Mouse (Mus musculus): ENCODE measurements around the gene Gm17657. TPM values are rescaled to one million over a fixed set of nuclear protein-coding genes. Genes with fewer than 3 reads are reported as not detected.

Gene Gm17657
- total RNA-seq, 1 experiment: 18.3 TPM

DNA sequence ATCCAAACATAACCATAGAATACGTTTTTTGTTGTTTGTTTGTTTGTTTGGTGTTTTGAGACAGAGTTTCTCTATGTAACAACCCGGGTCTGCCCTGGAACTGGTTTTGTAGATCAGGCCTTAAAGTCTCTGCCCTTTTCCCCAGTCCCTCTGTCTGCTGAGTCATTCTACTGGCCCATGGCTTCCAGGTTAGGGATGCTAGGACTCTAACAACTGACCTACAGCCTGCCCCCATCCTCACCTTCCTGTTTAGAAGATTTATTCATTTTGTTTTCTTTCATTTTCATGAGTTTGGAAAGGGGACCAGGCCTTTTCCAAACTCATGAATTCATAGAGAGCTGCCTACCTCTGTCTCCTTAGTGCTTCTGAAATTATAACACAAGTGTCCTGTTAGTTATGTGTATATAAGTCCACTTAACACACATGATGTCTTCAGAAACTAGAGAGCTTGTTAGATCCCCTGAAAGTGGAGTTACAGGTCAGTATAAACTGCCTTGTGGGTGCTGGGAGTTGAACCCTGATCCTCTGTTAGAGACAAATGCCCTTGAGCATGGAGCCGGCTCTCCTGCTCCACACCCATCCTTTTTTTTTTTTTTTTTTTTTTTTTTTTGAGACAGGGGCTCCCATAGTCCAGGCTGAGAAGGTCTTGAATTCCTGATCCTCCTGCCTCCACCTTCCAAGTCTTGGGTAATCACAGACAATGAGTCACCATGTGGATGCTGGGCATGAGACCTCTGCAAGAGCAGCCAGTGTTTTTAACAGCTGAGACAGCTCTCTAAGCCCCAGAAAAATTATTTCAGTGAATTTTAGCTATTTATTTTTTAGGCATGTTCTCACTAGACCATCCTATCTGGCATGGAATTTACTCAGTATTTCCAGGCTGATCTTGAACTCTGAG lies 63.9 kb downstream of the Gm17657 start:
- no peak overlapping the region for H3K4me3 ChIP-seq (ENCODE audit: insufficient read depth in 1 of 2, low read depth in 1 of 2, low read length in 2 of 2, poor library complexity in 1 of 2, severe bottlenecking in 1 of 2)
- no peaks in the 10 kb centered on the region for H3K9me3 ChIP-seq (ENCODE audit: control insufficient read depth, insufficient read depth, low read depth, low read length)
- H3K9ac ChIP-seq (ENCODE audit: insufficient read depth, low read depth, low read length, poor library complexity, severe bottlenecking): no peak overlapping the region; the same call in 1 of the 2 replicates
- peak overlapping the region; percentile 61; the same call in 1 of the 2 replicates for H3K27ac ChIP-seq (ENCODE audit: insufficient read depth, low read depth, low read length, poor library complexity, severe bottlenecking)
- H3K4me1 ChIP-seq (ENCODE audit: control insufficient read depth in 2 of 2, insufficient read depth in 2 of 2, low read length in 2 of 2, poor library complexity in 1 of 2): peaks cover 6 to 10% of the 10 kb centered on the region in 2 experiments; a peak in 3 of 4 replicates
- TF ChIP-seq CHD2 (IDR thresholded peaks at IDR 0.05; ENCODE audit: low read depth, low read length): no peak
- peak; percentile 49; the same call in 1 of the 2 replicates for TF ChIP-seq MAFK (IDR thresholded peaks at IDR 0.05; ENCODE audit: insufficient read depth, low read depth, low read length)
- TF ChIP-seq ZNF384 (IDR thresholded peaks at IDR 0.05; ENCODE audit: low read depth, low read length): peak; percentile 85
- in situ Hi-C loops (cut with MboI; ENCODE audit: low sequenced_read_pairs in 2 of 2, unreplicated experiment in 2 of 2): no loop called here
- no peak for DNase-seq (ENCODE audit: low read depth, low spot score)
- no peaks in the 10 kb centered on the region for H3K36me3 ChIP-seq (ENCODE audit: control insufficient read depth, insufficient read depth, low read length, poor library complexity, severe bottlenecking)

DNA sequence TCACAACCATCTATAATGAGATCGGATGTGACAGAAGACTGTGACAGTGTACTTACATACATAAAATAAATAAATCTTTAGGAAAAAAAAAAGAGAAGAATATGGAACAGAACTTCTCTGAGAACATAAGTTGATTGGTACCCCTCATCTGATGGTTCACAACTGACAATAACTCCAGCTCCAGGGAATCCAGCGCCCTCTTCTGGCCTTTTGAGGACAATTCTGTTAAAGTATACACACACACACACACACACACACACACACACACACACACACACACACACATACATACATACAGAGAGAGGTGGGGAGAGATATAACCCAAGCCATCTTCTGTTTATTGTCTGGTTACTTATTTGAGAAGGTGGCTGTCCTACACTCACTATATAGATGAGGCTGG lies 65.0 kb downstream of the Gm17657 start:
- TF ChIP-seq HCFC1 (IDR thresholded peaks at IDR 0.05; ENCODE audit: borderline replicate concordance, insufficient read depth, low read length) (no peak), MAFK (IDR thresholded peaks at IDR 0.05; ENCODE audit: insufficient read depth, low read depth, low read length) (no peak), CHD2 (IDR thresholded peaks at IDR 0.05; ENCODE audit: low read depth, low read length) (no peak), ZC3H11A (IDR thresholded peaks at IDR 0.05; ENCODE audit: borderline replicate concordance, low read depth, low read length) (no peak), ZNF384 (IDR thresholded peaks at IDR 0.05; ENCODE audit: low read depth, low read length) (no peak)
- Histone ChIP-seq H3K9ac (ENCODE audit: insufficient read depth, low read depth, low read length, poor library complexity, severe bottlenecking) (no peak overlapping the region), H3K27ac (ENCODE audit: insufficient read depth, low read depth, low read length, poor library complexity, severe bottlenecking) (peak overlapping the region; percentile 54; the same call in 1 of the 2 replicates), H3K36me3 (ENCODE audit: control insufficient read depth, insufficient read depth, low read length, poor library complexity, severe bottlenecking) (no peaks in the 10 kb centered on the region), H3K4me1 (ENCODE audit: control insufficient read depth in 2 of 2, insufficient read depth in 2 of 2, low read length in 2 of 2, poor library complexity in 1 of 2) (peaks cover 8 to 10% of the 10 kb centered on the region in 2 experiments; a peak in 3 of 4 replicates), H3K4me3 (ENCODE audit: insufficient read depth in 1 of 2, low read depth in 1 of 2, low read length in 2 of 2, poor library complexity in 1 of 2, severe bottlenecking in 1 of 2) (no peak overlapping the region), H3K9me3 (ENCODE audit: control insufficient read depth, insufficient read depth, low read depth, low read length) (no peaks in the 10 kb centered on the region)
- DNase-seq (ENCODE audit: low read depth, low spot score): no peak
- in situ Hi-C loops (cut with MboI; ENCODE audit: low sequenced_read_pairs in 2 of 2, unreplicated experiment in 2 of 2): no loop called here

DNA sequence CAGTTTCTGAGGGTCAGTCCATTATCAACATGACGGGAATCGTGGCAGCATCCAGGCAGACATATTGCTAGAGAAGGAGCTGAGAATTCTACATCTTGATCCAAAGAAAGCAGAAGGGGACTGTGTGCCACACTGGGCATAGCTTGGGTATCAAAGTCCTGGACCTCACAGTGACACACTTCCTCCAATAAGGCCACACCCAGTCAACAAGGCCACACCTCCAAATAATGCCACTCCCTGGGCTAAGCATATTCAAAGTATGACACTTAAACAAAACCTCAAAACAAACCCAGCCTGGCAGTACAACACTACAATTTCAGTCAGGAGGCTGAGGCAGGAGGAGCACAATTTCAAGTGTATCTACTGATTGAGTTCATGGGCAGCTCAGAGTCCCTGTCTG lies 66.2 kb downstream of the Gm17657 start:
- Histone ChIP-seq H3K36me3 (ENCODE audit: control insufficient read depth, insufficient read depth, low read length, poor library complexity, severe bottlenecking) (no peaks in the 10 kb centered on the region), H3K4me3 (ENCODE audit: insufficient read depth in 1 of 2, low read depth in 1 of 2, low read length in 2 of 2, poor library complexity in 1 of 2, severe bottlenecking in 1 of 2) (no peak overlapping the region), H3K27ac (ENCODE audit: insufficient read depth, low read depth, low read length, poor library complexity, severe bottlenecking) (no peak overlapping the region), H3K4me1 (ENCODE audit: control insufficient read depth in 2 of 2, insufficient read depth in 2 of 2, low read length in 2 of 2, poor library complexity in 1 of 2) (peaks cover 8 to 9% of the 10 kb centered on the region in 2 experiments; a peak in 3 of 4 replicates), H3K9me3 (ENCODE audit: control insufficient read depth, insufficient read depth, low read depth, low read length) (no peaks in the 10 kb centered on the region), H3K9ac (ENCODE audit: insufficient read depth, low read depth, low read length, poor library complexity, severe bottlenecking) (no peak overlapping the region)
- DNase-seq (ENCODE audit: low read depth, low spot score): no peak
- TF ChIP-seq HCFC1 (IDR thresholded peaks at IDR 0.05; ENCODE audit: borderline replicate concordance, insufficient read depth, low read length): no peak
- TF ChIP-seq ZC3H11A (IDR thresholded peaks at IDR 0.05; ENCODE audit: borderline replicate concordance, low read depth, low read length): no peak
- no peak for TF ChIP-seq CHD2 (IDR thresholded peaks at IDR 0.05; ENCODE audit: low read depth, low read length)
- in situ Hi-C loops (cut with MboI; ENCODE audit: low sequenced_read_pairs in 2 of 2, unreplicated experiment in 2 of 2): no loop called here

DNA sequence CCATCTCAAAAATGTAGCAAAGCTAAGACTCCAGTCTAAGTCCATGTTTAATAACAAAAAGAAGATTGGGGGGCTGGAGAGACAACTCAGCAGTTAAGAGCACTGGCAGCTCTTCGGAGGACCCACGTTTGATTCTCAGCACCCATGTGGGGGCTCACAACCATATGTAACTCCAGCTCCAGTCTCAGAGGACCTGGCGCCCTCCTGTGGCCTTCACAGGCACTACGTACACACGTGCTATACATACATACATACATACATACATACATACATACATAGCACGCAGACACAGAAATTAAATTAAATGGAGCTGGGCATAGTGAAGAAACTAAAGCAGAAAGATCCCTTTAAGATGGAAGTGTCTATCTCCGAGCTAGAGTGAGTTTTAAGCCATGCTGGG lies 66.8 kb downstream of the Gm17657 start:
- Histone ChIP-seq H3K4me3 (ENCODE audit: insufficient read depth in 1 of 2, low read depth in 1 of 2, low read length in 2 of 2, poor library complexity in 1 of 2, severe bottlenecking in 1 of 2) (no peak overlapping the region), H3K9me3 (ENCODE audit: control insufficient read depth, insufficient read depth, low read depth, low read length) (no peaks in the 10 kb centered on the region), H3K9ac (ENCODE audit: insufficient read depth, low read depth, low read length, poor library complexity, severe bottlenecking) (no peak overlapping the region), H3K36me3 (ENCODE audit: control insufficient read depth, insufficient read depth, low read length, poor library complexity, severe bottlenecking) (no peaks in the 10 kb centered on the region), H3K27ac (ENCODE audit: insufficient read depth, low read depth, low read length, poor library complexity, severe bottlenecking) (no peak overlapping the region), H3K4me1 (ENCODE audit: control insufficient read depth in 2 of 2, insufficient read depth in 2 of 2, low read length in 2 of 2, poor library complexity in 1 of 2) (peaks cover 8 to 12% of the 10 kb centered on the region in 2 experiments; a peak in 3 of 4 replicates)
- DNase-seq (ENCODE audit: low read depth, low spot score): no peak
- TF ChIP-seq HCFC1 (IDR thresholded peaks at IDR 0.05; ENCODE audit: borderline replicate concordance, insufficient read depth, low read length): no peak
- TF ChIP-seq ZC3H11A (IDR thresholded peaks at IDR 0.05; ENCODE audit: borderline replicate concordance, low read depth, low read length): 0 out of 2 replicates have a peak, but pooled peaks have one; percentile 10
- in situ Hi-C loops (cut with MboI; ENCODE audit: low sequenced_read_pairs in 2 of 2, unreplicated experiment in 2 of 2): no loop called here
